Mouse (Mus musculus): ENCODE measurements around the gene Cstf3.
A peak's percentile ranks its signal among the peaks of the same experiment; 100 is the strongest.

Gene Cstf3

DNA sequence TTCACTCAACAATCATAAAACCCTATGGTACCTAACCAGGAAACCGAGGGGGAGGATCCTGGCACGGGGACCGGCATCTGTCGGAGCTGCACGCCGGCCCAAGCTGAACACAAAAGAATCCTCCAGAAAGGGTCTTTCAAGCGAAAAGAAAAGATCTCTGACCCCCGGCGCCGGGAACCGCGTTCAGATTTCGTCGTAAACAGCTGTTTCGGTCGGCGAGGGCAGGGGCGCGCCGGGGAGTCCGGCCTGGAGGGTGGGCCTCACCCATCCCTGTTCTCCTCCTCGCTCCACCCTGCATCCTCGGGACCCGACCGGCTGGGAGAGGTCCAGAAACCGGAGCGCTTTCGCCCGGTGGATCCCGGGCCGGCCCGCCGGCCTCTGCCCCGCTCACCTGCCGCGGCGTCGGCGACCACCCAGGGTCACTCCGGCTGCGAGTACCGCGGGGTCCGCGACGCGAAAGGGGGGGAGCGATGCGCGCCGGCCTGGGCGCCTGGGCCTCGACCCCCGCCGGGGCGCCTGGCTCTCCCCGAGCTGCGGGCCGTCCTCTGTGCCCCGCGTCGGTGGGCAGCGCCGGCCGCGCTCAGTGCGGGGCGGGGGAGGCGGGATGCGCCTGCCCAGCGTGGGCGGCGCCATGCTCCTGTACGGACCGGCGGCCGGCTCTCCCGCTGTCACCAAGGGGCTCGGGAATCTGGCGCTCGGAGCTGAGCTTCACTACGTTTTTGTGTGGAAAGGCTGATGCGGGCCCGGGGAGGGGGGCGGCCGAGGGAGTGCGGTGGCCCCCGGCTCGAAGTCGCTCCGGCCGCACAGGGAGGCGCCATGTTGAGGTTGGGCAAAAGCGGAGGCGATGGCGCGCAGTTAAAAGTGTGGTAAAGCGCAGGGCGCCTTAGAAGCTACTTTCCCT lies 121.5 kb downstream of the Cstf3 start, which contains the start of gene Tcp11l1:
TSS of gene Tcp11l1 (minus strand) at position 585 of the 901 bp plus-strand sequence.
- DNase-seq (ENCODE audit: low spot score in 2 of 2), result peak; percentile 21 to 53

- peak in 1 of 2 experiments; percentile 62 for DNase-seq (ENCODE audit: low spot score in 2 of 2)
Measured at GRCm38 (mm10) chr2:104712486-104712809, 122.1 kb downstream of the Cstf3 start.

DNA sequence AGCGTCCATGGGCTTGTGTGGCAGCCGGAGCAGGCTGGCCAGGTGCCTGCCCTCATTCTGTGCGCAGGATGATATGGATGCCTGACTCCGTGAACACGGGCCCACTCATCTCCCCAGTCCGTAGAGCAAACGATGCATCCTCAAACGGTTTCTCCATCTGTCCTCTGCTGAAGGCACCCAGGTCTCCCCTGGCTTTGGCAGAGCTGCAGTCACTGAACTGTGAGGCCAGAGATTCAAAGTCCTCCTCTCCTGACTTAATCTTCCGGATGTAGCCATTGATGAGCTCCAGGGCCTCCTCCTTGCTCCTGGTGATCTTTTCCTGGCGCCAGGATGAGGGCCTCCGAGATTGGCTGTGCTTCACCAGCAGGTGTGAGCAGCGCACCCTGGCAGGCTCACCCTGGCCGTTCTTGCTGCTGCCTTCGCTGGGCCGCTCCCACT lies 124.0 kb downstream of the Cstf3 start:
- no peak for DNase-seq (ENCODE audit: low spot score in 2 of 2)
